Comparison of ENCODE assay signal across 8 mouse cellular contexts in genomic region chr3:110141351-110142302, GRCm38 (mm10). TPM values are rescaled to one million over a fixed set of nuclear protein-coding genes. Genes with fewer than 3 reads are reported as not detected.
DNase-seq lines count a peak whose midpoint lies in the region; ATAC-seq and TF ChIP-seq lines count a peak whose summit lies in the region.

No protein-coding gene starts in this region.

- WGBS in heart, embryonic 15.5 days, result 3% methylated on average over 13 of the region's 13 CpGs
- WGBS in liver, postnatal 0 days (ENCODE audit: insufficient replicate concordance), result 3% methylated on average over 13 of the region's 13 CpGs

- in situ Hi-C loops in Patski (cut with MboI; ENCODE audit: low pct_unique_long_range_greater_than_20kb), result loop anchor here (5.0 to 10.0 kb wide), 3 partner anchors 483 to 926 kb away; no protein-coding TSS in a partner anchor

- H3K9ac ChIP-seq in heart, embryonic 15.5 days, result no peak overlapping the region
- H3K9ac ChIP-seq in liver, postnatal 0 days (replicated peaks), result no peak overlapping the region

- H3K4me3 ChIP-seq in heart, embryonic 15.5 days, result peak overlapping the region; percentile 54
- H3K4me3 ChIP-seq in liver, postnatal 0 days (ENCODE audit: low read depth, low read length), result peak overlapping the region; percentile 46

- CTCF ChIA-PET in Patski (lab: Charles Lee), result interaction anchor here (0.6 to 1.6 kb wide), 26 partner anchors 9 to 621 kb away, joined by 3 to 7 read pairs (median 3); no protein-coding TSS in a partner anchor

- H3K36me3 ChIP-seq in heart, embryonic 15.5 days, result no peaks in the 10 kb centered on the region
- H3K36me3 ChIP-seq in liver, postnatal 0 days (replicated peaks; ENCODE audit: insufficient read depth, low read length), result no peaks in the 10 kb centered on the region

- TF ChIP-seq EP300 in liver, postnatal 0 days (IDR thresholded peaks at IDR 0.05; ENCODE audit: low read depth), result no peak

- H3K9me3 ChIP-seq in heart, embryonic 15.5 days (replicated peaks), result no peaks in the 10 kb centered on the region
- no peaks in the 10 kb centered on the region for H3K9me3 ChIP-seq in liver, postnatal 0 days (ENCODE audit: low read length)

- H3K27me3 ChIP-seq in Patski, result peaks cover 5% of the 10 kb centered on the region
- H3K27me3 ChIP-seq in heart, embryonic 15.5 days, result peaks cover 31% of the 10 kb centered on the region
- peaks cover 42% of the 10 kb centered on the region for H3K27me3 ChIP-seq in liver, postnatal 0 days (ENCODE audit: insufficient read depth, low read length)

- no peak overlapping the region for H3K27ac ChIP-seq in heart, embryonic 15.5 days
- no peak overlapping the region for H3K27ac ChIP-seq in liver, postnatal 0 days (ENCODE audit: low read depth)

- DNase-seq in B cell, adult 2 months, result peak; percentile 1 to 16
- DNase-seq in Patski (ENCODE audit: low read depth, low spot score), result peak; percentile 56
- peak; percentile 89 for DNase-seq in embryo, embryonic 10.5 days (ENCODE audit: low spot score)
- peak; percentile 56 to 89 for DNase-seq in layer of hippocampus, adult 18-20 months (ENCODE audit: low spot score in 2 of 2)
- peak; percentile 15 for DNase-seq in liver, postnatal 0 days
- peak; percentile 94 for DNase-seq in retina, embryonic 14.5 days (ENCODE audit: low spot score)
- no peak for DNase-seq in spleen, postnatal 36 days (ENCODE audit: low spot score in 2 of 2)

- peaks cover 14% of the 10 kb centered on the region for H3K4me1 ChIP-seq in heart, embryonic 15.5 days (replicated peaks)
- H3K4me1 ChIP-seq in liver, postnatal 0 days (ENCODE audit: insufficient read depth), result peaks cover 8% of the 10 kb centered on the region

- H3K4me2 ChIP-seq in heart, embryonic 15.5 days, result peak overlapping the region; percentile 100
- peak overlapping the region; percentile 70 for H3K4me2 ChIP-seq in liver, postnatal 0 days (ENCODE audit: low read depth, low read length)

- ATAC-seq in Patski, result peak; percentile 58
- no peak for ATAC-seq in heart, embryonic 15.5 days (replicated peaks; ENCODE audit: insufficient number of reproducible peaks, insufficient read depth, low FRiP score, low read depth)
- no peak for ATAC-seq in liver, postnatal 0 days

- peak; percentile 81 for TF ChIP-seq CTCF in Patski (IDR thresholded peaks at IDR 0.05)
- TF ChIP-seq CTCF in liver, postnatal 0 days (IDR thresholded peaks at IDR 0.05; ENCODE audit: low read depth), result peak; percentile 47

- POLR2A ChIA-PET in Patski (lab: Charles Lee), result interaction anchor here (1.0 to 1.1 kb wide), 2 partner anchors 476 to 613 kb away, joined by 3 read pairs; no protein-coding TSS in a partner anchor

RNA-seq across cellular contexts. Expression of gene Ntng1, which starts 2.2 kb away (rescaled TPM):
- polyA plus RNA-seq in Patski (2021), result 4.4 TPM
- 0.11 and 0.60 TPM in 2 replicates for polyA plus RNA-seq in heart, embryonic 15.5 days (2015; fragmentation: Nextera tagmentation; extraction: Ambion mirVana)
- 10 to 100 TPM; 41.7 to 43.4 TPM for total RNA-seq in layer of hippocampus, adult 18-20 months (2021)
- not detected in 2 replicates for polyA plus RNA-seq in liver, postnatal 0 days (2015; fragmentation: Nextera tagmentation; extraction: Ambion mirVana)

Comparison
In these comparisons a context has a peak if more than half of its experiments do, and no peak if none do; other contexts are left out.
1. DNase-seq: peak in B cell, adult 2 months (2 of 2), Patski (single experiment), embryo, embryonic 10.5 days (single experiment), layer of hippocampus, adult 18-20 months (2 of 2), liver, postnatal 0 days (single experiment) and retina, embryonic 14.5 days (single experiment); none in spleen, postnatal 36 days (0 of 2).